Mouse (Mus musculus) G1E (cell line): ENCODE data around the gene Hspbap1.

ENCODE experiments used
- CTCF ChIP-seq: IDR thresholded peaks from 2 replicates; pipeline ENCODE4 v1.5.1; 2012; ENCODE audit warnings: low read depth, low read length, inconsistent platforms, mixed read lengths
- GATA1 ChIP-seq: IDR thresholded peaks from 2 replicates; pipeline ENCODE4 v1.6.1; 2012; ENCODE audit warnings: borderline replicate concordance, low read length, inconsistent platforms, mixed read lengths
- GATA2 ChIP-seq: IDR thresholded peaks from 2 replicates; pipeline ENCODE4 v1.6.1; 2012; ENCODE audit warnings: low read depth, low read length, inconsistent platforms, borderline replicate concordance
- POLR2AphosphoS5 ChIP-seq: IDR thresholded peaks from 2 replicates; pipeline ENCODE4 v1.6.1; 2012; ENCODE audit warnings: low read depth, low read length, inconsistent platforms; ENCODE audit not compliant: insufficient replicate concordance
- TAL1 ChIP-seq: conservative IDR thresholded peaks from 2 replicates; pipeline ENCODE4 v1.6.1; 2012; ENCODE audit warnings: low read depth, low read length, inconsistent platforms, mixed read lengths

DNA sequence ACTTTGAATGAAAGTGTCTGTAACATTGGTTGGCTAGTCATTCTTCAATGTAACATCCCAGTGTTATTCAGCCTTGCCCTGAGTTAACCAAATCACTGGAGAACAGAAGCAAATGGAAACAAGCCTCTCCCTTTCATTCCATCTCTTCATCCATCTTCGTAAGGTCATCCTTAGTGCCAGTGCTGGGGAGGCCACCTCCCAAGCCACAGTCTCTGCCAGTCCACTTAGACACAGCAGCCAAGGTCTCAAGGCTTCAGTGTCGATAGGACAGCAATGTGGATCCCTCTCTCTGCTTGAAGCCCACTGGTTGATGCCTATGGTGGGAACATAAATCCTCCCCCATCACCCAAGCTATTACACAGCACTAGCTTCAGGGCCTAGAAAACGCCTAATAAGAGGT, 62.8 kb downstream of the Hspbap1 start:
- TF ChIP-seq CTCF (no peak), TAL1 (no peak), GATA2 (no peak), GATA1 (no peak), POLR2AphosphoS5 (no peak)
